Mouse (Mus musculus): ENCODE measurements around the gene Mical3. TPM values are rescaled to one million over a fixed set of nuclear protein-coding genes. Genes with fewer than 3 reads are reported as not detected.

Mical3 gene
- total RNA-seq, 2 experiments from 2014 or later, result 75.0 to 80.8 TPM

- no peak for DNase-seq (ENCODE audit: low spot score in 2 of 2)
Observed at GRCm38 (mm10) chr6:121087127-121087526, 43.7 kb downstream of the Mical3 start.

- DNase-seq (ENCODE audit: low spot score in 2 of 2), result no peak
Observed at GRCm38 (mm10) chr6:121086226-121086625, 44.6 kb downstream of the Mical3 start.

GRCm38 (mm10) chr6:121084050-121084480 is 46.7 kb downstream of the Mical3 start:
- DNase-seq (ENCODE audit: low spot score in 2 of 2), result no peak

GRCm38 (mm10) chr6:121082094-121082473 is 48.7 kb downstream of the Mical3 start:
- no peak for DNase-seq (ENCODE audit: low spot score in 2 of 2)

GRCm38 (mm10) chr6:121081288-121082093 is 49.3 kb downstream of the Mical3 start:
- no peak for DNase-seq (ENCODE audit: low spot score in 2 of 2)

GRCm38 (mm10) chr6:121078175-121078574 is 52.6 kb downstream of the Mical3 start:
- no peak for DNase-seq (ENCODE audit: low spot score in 2 of 2)

- DNase-seq (ENCODE audit: low spot score in 2 of 2), result no peak
Observed at GRCm38 (mm10) chr6:121076929-121077566, 53.8 kb downstream of the Mical3 start.

- DNase-seq (ENCODE audit: low spot score in 2 of 2), result no peak
Observed at GRCm38 (mm10) chr6:121075763-121076162, 55.0 kb downstream of the Mical3 start.

GRCm38 (mm10) chr6:121073312-121073711 is 57.5 kb downstream of the Mical3 start:
- no peak for DNase-seq (ENCODE audit: low spot score in 2 of 2)

- no peak for DNase-seq (ENCODE audit: low spot score in 2 of 2)
Observed at GRCm38 (mm10) chr6:121072615-121073014, 58.2 kb downstream of the Mical3 start.

- no peak for DNase-seq (ENCODE audit: low spot score in 2 of 2)
Observed at GRCm38 (mm10) chr6:121070584-121071230, 60.1 kb downstream of the Mical3 start.

GRCm38 (mm10) chr6:121069156-121069555 is 61.6 kb downstream of the Mical3 start:
- no peak for DNase-seq (ENCODE audit: low spot score in 2 of 2)

GRCm38 (mm10) chr6:121068087-121068464 is 62.7 kb downstream of the Mical3 start:
- DNase-seq (ENCODE audit: low spot score in 2 of 2), result no peak

- no peak for DNase-seq (ENCODE audit: low spot score in 2 of 2)
Observed at GRCm38 (mm10) chr6:121067426-121068086, 63.2 kb downstream of the Mical3 start.

- DNase-seq (ENCODE audit: low spot score in 2 of 2), result no peak
Observed at GRCm38 (mm10) chr6:121066761-121067160, 64.0 kb downstream of the Mical3 start.

GRCm38 (mm10) chr6:121064356-121065015 is 66.3 kb downstream of the Mical3 start:
- no peak for DNase-seq (ENCODE audit: low spot score in 2 of 2)

- DNase-seq (ENCODE audit: low spot score in 2 of 2), result no peak
Observed at GRCm38 (mm10) chr6:121063771-121064170, 67.0 kb downstream of the Mical3 start.

- no peak for DNase-seq (ENCODE audit: low spot score in 2 of 2)
Observed at GRCm38 (mm10) chr6:121062891-121063408, 67.8 kb downstream of the Mical3 start.

- DNase-seq (ENCODE audit: low spot score in 2 of 2), result no peak
Observed at GRCm38 (mm10) chr6:121058039-121058438, 72.8 kb downstream of the Mical3 start.

GRCm38 (mm10) chr6:121057181-121057956 is 73.4 kb downstream of the Mical3 start:
- DNase-seq (ENCODE audit: low spot score in 2 of 2), result no peak
